Mouse (Mus musculus): ENCODE measurements around the gene Glb1.

DNA sequence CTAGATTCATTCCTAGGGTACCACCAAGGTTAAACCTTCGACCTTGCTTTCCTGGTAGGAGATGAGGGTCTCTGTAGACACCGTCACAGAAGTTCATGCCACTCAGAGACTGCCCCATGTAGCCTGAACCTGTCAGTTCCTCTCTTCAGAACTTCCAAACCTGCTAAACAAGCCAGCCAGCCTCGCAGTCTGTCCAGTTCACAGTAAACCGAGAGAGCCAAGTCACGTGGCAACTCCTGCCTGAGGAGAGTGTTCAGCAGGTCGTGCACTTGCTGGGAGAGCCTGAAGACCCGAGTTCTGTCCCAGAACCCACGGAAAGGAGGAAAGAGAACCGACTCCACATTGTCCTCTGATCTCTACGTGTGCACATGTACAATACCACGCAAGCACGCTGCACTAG is 13.0 kb downstream of the Glb1 start:
- TF ChIP-seq CTCF (IDR thresholded peaks at IDR 0.05; ENCODE audit: low read depth) (no peak), EP300 (IDR thresholded peaks at IDR 0.05; ENCODE audit: low read depth) (no peak)
